Mouse (Mus musculus): ENCODE measurements around the gene Zbtb37.
"Not testable (repeated sequence)": the region's sequence is repeated elsewhere in the genome, so short reads cannot be mapped to it uniquely, and the experiment has no call there.

Zbtb37 gene

GRCm38 (mm10) chr1:161033856-161034434 is 704 bp downstream of the Zbtb37 start:
- no peak for DNase-seq (ENCODE audit: extremely low spot score, low read depth, low spot score)

- DNase-seq (ENCODE audit: extremely low spot score, low read depth, low spot score), result no peak
Measured at GRCm38 (mm10) chr1:161032345-161032744, 2.3 kb downstream of the Zbtb37 start.

- no peak for DNase-seq (ENCODE audit: extremely low spot score, low read depth, low spot score)
Measured at GRCm38 (mm10) chr1:161031881-161032280, 2.8 kb downstream of the Zbtb37 start.

- no peak for DNase-seq (ENCODE audit: extremely low spot score, low read depth, low spot score)
Measured at GRCm38 (mm10) chr1:161030058-161030457, 4.6 kb downstream of the Zbtb37 start.

- not testable (repeated sequence) for DNase-seq (ENCODE audit: extremely low spot score, low read depth, low spot score)
Measured at GRCm38 (mm10) chr1:161028427-161028826, 6.2 kb downstream of the Zbtb37 start.

GRCm38 (mm10) chr1:161027196-161027595 is 7.5 kb downstream of the Zbtb37 start:
- no peak for DNase-seq (ENCODE audit: extremely low spot score, low read depth, low spot score)

GRCm38 (mm10) chr1:161025410-161026210 is 9.0 kb downstream of the Zbtb37 start:
- DNase-seq (ENCODE audit: extremely low spot score, low read depth, low spot score), result no peak

- no peak for DNase-seq (ENCODE audit: extremely low spot score, low read depth, low spot score)
Measured at GRCm38 (mm10) chr1:161020051-161020450, 14.6 kb downstream of the Zbtb37 start.

GRCm38 (mm10) chr1:161016378-161016777 is 18.3 kb downstream of the Zbtb37 start:
- DNase-seq (ENCODE audit: extremely low spot score, low read depth, low spot score), result no peak

GRCm38 (mm10) chr1:161010436-161010835 is 24.2 kb downstream of the Zbtb37 start:
- no peak for DNase-seq (ENCODE audit: extremely low spot score, low read depth, low spot score)

- DNase-seq (ENCODE audit: extremely low spot score, low read depth, low spot score), result no peak
Measured at GRCm38 (mm10) chr1:161008038-161008437, 26.6 kb downstream of the Zbtb37 start.

GRCm38 (mm10) chr1:161006471-161006870 is 28.2 kb downstream of the Zbtb37 start:
- DNase-seq (ENCODE audit: extremely low spot score, low read depth, low spot score), result no peak

GRCm38 (mm10) chr1:161005526-161005925 is 29.1 kb downstream of the Zbtb37 start:
- no peak for DNase-seq (ENCODE audit: extremely low spot score, low read depth, low spot score)

- DNase-seq (ENCODE audit: extremely low spot score, low read depth, low spot score), result no peak
Measured at GRCm38 (mm10) chr1:161004942-161005341, 29.7 kb downstream of the Zbtb37 start.

- DNase-seq (ENCODE audit: extremely low spot score, low read depth, low spot score), result no peak
Measured at GRCm38 (mm10) chr1:160993851-160994250, 40.8 kb downstream of the Zbtb37 start.

GRCm38 (mm10) chr1:160989395-160989794 is 45.3 kb downstream of the Zbtb37 start:
- DNase-seq (ENCODE audit: extremely low spot score, low read depth, low spot score), result no peak

- DNase-seq (ENCODE audit: extremely low spot score, low read depth, low spot score), result no peak
Measured at GRCm38 (mm10) chr1:160986881-160987635, 47.6 kb downstream of the Zbtb37 start.

- no peak for DNase-seq (ENCODE audit: extremely low spot score, low read depth, low spot score)
Measured at GRCm38 (mm10) chr1:160985477-160985876, 49.2 kb downstream of the Zbtb37 start.

- DNase-seq (ENCODE audit: extremely low spot score, low read depth, low spot score), result not testable (repeated sequence)
Measured at GRCm38 (mm10) chr1:160984731-160985130, 49.9 kb downstream of the Zbtb37 start.

- no peak for DNase-seq (ENCODE audit: extremely low spot score, low read depth, low spot score)
Measured at GRCm38 (mm10) chr1:160982887-160983286, 51.8 kb downstream of the Zbtb37 start.

GRCm38 (mm10) chr1:160981337-160981736 is 53.3 kb downstream of the Zbtb37 start:
- DNase-seq (ENCODE audit: extremely low spot score, low read depth, low spot score), result no peak

All from hindlimb bud, embryonic 11.5 days (tissue).